Mouse (Mus musculus): ENCODE data around the gene Tmsb15a. TPM values are rescaled to one million over a fixed set of nuclear protein-coding genes. Genes with fewer than 3 reads are reported as not detected.

The Tmsb15a gene
- polyA plus RNA-seq, 1 experiment from 2014 or later, result 0.55 TPM

Small RNA genes within 50 kb of the gene (microRNA-seq; reads per million reads assigned to microRNA genes)
- gene Mir7646, result not detected

Other genes with a start within 250 kb of the Tmsb15a start
- gene AV320801, start 230.7 kb downstream of the Tmsb15a start, polyA plus RNA-seq (2014; fragmentation: Nextera tagmentation; extraction: Ambion mirVana), result not detected in 2 replicates
- gene Nxf7, start 126.5 kb downstream of the Tmsb15a start, polyA plus RNA-seq (2014; fragmentation: Nextera tagmentation; extraction: Ambion mirVana), result 0.39 and 0.52 TPM in 2 replicates
- not detected in 2 replicates for gene Prame, start 97.6 kb downstream of the Tmsb15a start, polyA plus RNA-seq (2014; fragmentation: Nextera tagmentation; extraction: Ambion mirVana)
- gene Tcp11x2, start 31.5 kb downstream of the Tmsb15a start, polyA plus RNA-seq (2014; fragmentation: Nextera tagmentation; extraction: Ambion mirVana), result not detected in 2 replicates
- gene Armcx5, start 17.5 kb upstream of the Tmsb15a start, polyA plus RNA-seq (2014; fragmentation: Nextera tagmentation; extraction: Ambion mirVana), result 8.3 TPM in 2 replicates
- gene Gprasp1, start 17.5 kb upstream of the Tmsb15a start, polyA plus RNA-seq (2014; fragmentation: Nextera tagmentation; extraction: Ambion mirVana), result 38.6 and 45.8 TPM in 2 replicates
- 41.4 and 45.5 TPM in 2 replicates for gene Bhlhb9, start 72.3 kb upstream of the Tmsb15a start, polyA plus RNA-seq (2014; fragmentation: Nextera tagmentation; extraction: Ambion mirVana)
- 19.8 and 24.9 TPM in 2 replicates for gene Gprasp2, start 113.8 kb upstream of the Tmsb15a start, polyA plus RNA-seq (2014; fragmentation: Nextera tagmentation; extraction: Ambion mirVana)

Measured in intestine, embryonic 14.5 days (tissue).